Mouse (Mus musculus) T-helper 1 cell (primary cell): ENCODE measurements around the gene Pfdn5.

ENCODE experiments used
- in situ Hi-C: fragments of 300-600 bp; cut with MboI, MseI; formaldehyde crosslinking; loops from one replicate; pipeline ENCODE4 v1.15.1; 2025; ENCODE audit warnings: high pct_unique_total_duplicates

Gene Pfdn5

DNA sequence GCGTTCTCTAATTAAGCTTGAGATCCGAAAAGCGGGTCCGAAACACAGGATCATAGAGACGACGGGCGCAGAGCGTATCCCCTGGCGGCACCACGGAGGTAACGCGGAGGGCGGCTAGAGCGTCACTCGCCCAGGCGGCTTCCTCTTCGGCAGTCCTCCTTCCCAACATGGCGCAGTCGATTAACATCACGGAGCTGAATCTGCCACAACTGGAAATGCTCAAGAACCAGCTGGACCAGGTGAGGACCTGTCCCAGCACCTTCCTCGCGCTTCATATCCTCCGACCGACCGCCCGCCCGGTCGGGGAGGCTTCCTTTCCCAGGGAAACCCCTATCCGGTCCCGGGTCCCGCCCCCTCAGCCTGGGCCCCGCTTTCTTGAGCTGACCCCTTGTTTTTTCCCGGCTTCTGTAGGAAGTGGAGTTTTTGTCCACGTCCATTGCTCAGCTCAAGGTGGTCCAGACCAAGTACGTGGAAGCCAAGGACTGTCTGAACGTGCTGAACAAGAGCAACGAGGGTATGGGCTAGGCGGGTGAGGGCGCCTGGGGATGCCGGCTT, at the start of gene Pfdn5:
Gene Pfdn5 (plus strand): TSS at position 95 of the 555 bp plus-strand sequence.
- in situ Hi-C loops: no loop called here

DNA sequence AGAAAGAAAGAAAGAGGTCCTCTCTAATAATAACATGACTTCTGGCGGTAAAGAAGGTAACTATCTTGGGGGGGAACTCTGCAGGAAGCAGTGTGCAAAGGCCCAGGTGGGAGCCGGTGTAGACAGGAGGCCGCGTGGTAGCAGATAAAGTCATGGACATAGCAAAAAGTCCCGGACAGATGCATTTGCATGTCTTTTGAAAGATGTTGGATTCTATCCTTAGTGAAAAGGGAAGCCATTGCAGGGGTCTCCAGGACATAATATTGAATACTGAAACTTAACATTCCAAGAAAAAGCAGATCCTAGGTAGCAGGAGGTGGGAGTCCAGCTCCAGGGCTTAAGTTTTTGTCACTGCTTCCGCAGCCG, 47.2 kb upstream of the Pfdn5 start:
- in situ Hi-C loops: no loop called here

DNA sequence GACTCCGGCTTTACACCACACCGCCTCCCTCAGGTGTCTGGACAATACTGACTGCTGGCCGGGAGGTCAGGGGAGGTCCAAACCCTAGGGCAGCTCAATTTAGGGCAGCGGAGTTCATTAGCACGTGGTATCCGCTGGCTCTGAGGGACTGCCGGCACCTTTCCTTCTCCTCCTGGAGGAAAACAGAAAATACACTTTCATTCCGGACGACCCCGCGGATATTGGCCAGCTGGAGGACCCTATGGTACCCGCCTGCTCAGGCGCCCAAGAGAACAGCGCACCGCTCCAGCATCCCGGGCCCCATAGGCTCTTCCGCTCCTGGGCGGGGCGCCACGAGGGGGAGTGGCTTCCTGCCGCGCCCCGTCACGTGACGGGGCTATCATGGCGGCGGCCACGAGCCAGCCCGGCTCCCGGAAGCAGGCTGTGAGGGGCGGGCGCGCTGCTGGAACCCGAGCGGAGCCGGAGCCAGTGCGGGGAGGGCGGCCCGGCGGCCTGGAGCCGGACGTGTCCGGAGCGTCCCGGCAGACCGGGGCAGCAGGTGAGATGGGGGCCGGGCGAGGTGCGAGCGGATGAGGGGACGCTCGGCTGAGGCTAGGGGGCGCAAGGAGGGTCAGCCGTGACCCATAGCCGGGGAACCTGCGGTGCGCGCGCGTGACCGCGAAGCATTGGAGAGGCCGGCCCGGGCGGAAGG, 46.7 kb upstream of the Pfdn5 start, which contains the start of gene Mfsd5:
Gene Mfsd5 (plus strand): TSS at position 363 of the 691 bp plus-strand sequence.
- in situ Hi-C loops: no loop called here

DNA sequence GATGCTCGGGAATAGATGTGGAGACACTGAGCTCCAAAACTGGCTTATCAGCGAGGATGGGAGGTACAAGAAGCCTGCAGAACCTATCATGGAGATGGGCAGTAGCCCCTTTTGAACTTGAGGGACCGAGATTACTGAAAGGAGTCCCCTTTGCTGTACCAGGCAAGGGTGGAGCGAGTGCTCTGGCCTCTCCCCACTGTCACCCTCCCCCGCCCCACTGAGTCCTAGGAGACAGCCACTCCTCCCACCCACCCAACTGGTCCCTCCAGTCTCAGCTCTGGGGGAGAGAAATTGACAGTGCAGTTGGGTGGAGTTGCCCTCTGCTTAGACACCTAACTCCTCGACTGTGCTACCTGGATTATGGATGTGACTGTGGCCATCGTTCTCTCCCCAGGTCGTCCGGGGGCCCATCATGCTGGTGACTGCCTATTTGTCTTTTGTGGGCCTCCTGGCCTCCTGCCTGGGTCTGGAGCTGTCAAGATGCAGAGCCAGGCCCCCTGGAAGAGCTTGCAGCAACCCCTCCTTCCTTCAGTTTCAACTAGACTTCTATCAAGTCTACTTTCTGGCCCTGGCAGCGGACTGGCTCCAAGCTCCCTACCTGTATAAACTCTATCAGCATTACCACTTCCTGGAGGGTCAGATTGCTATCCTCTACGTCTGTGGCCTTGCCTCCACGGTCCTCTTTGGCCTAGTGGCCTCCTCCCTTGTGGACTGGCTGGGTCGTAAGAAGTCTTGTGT, 46.0 kb upstream of the Pfdn5 start:
- in situ Hi-C loops: loop anchor here (5.0 kb wide), 1 partner anchor 43 kb away; no protein-coding TSS in a partner anchor

DNA sequence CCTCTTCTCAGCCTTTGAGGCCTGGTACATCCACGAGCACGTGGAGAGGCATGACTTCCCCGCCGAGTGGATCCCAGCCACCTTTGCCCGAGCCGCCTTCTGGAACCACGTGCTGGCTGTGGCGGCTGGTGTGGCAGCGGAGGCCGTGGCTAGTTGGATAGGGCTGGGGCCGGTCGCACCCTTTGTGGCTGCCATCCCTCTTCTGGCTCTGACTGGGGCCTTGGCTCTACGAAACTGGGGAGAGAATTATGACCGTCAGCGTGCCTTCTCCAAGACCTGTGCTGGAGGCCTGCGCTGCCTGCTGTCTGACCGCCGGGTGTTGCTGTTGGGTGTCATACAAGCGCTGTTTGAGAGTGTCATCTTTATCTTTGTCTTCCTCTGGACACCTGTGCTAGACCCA, 45.3 kb upstream of the Pfdn5 start:
- in situ Hi-C loops: loop anchor here (5.0 kb wide), 1 partner anchor 43 kb away; no protein-coding TSS in a partner anchor

DNA sequence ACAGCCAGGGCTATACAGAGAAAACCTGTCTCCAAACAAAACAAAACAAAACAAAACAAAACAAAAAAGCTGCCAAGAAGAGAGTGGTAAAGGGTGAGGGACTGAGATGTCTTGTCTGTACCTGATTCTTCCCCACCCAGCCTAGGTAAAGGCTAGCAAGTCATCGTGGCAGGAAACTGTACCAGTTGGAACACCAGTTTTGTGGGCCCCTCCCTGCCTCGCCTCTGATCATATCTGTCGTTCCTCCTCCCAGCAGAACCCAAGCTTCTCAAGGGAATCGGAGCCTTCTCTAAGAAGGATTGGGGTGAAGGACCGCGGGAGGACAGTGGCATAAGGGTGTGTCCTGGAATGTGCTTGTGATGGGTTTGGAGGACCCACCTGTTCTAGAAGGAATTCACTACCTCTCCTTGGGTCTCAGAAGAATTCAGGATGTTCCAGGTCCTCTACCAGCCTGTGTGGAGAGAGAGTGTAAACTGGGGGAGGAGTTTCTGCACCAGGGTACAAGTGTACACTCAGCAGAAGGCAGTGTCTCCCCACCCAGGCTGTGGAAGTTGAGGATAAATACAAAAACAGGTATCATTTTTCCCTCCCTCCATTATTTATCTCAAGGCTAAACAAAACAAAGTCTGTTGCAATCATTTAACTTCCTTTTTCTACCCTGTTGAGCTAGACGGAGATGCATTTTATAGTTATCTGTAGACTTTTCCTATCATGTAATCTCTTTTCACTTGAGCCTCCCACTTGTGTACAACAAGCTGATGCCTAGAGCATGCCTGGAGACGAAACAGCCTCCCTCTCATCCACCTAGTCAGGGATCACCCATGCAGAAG, 43.2 kb upstream of the Pfdn5 start:
- in situ Hi-C loops: loop anchor here (5.0 kb wide), 1 partner anchor 45 kb away; no protein-coding TSS in a partner anchor

DNA sequence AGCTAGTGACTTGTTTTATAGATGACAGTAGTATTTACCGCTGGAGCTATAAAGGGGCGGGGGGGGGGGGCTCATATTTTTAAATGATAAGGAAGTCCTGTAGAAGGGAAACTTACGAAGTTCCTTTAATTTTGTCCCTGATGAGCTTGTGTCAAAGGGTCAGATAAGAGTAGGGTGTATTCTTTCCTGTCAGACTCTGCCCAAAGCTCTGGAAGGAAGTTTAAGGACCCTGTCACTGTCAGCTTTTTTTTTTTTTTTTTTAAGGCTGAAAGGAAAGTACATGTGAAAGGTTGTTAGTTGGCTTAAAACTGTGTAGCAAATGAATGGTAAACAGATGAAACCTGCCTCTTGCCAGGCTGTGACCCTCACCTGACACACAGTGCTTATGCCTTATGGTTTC, 42.3 kb upstream of the Pfdn5 start:
- in situ Hi-C loops: loop anchor here (5.0 kb wide), 1 partner anchor 46 kb away; no protein-coding TSS in a partner anchor

DNA sequence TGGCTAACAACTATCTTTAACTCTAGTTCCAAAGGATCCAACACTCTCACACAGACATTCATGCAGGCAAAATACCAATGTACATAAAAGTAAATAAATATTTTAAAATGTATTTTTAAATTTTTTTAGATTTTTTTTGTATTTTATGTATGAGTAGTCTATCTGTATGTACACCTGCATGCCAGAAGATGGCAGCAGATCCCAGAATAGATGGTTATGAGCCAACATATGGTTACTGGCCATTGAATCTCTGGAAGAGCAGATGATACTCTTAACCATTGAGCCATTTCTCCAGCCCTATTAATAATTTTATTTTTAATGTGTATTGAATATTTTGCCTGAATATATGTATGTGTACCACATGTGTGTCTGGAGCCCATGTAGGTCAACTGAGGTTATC, 38.5 kb upstream of the Pfdn5 start:
- in situ Hi-C loops: no loop called here

DNA sequence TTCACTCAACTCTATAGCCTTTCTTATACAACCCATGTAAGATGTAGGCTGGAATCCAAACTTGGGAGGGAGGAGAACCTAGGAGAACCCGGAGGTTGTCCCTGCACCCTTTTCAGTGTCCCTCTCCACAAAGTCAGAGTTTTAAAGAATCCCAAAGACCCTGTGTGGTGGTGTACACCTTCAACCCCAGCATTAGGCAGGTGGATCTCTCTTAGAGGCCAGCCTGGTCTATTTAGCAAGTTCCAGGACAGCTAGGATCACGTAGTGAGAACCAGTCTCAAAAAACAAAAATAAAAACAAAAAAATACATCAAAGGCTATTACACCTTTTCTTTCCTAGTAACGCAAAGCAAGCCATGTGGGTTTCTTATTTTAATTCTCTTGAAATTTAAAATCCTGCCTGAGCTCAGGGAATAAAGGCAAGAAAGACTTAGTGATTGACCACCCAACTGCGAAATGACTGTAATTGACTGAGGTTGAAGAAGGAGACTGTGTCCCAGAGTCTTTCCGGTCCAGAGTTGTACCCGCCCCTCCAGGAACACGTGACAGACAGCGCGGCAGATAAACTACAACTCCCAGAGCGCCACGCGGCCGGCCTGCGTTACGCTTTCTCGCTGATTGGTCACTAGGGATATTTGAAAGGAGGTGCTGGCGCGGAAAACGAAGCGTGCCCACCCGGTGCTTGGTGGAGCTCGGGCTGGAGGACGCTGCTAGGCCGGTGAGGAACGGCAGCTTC, 30.1 kb upstream of the Pfdn5 start, which contains the start of gene Espl1:
Gene Espl1 (plus strand): TSS at position 634 of the 735 bp plus-strand sequence.
- in situ Hi-C loops: no loop called here

DNA sequence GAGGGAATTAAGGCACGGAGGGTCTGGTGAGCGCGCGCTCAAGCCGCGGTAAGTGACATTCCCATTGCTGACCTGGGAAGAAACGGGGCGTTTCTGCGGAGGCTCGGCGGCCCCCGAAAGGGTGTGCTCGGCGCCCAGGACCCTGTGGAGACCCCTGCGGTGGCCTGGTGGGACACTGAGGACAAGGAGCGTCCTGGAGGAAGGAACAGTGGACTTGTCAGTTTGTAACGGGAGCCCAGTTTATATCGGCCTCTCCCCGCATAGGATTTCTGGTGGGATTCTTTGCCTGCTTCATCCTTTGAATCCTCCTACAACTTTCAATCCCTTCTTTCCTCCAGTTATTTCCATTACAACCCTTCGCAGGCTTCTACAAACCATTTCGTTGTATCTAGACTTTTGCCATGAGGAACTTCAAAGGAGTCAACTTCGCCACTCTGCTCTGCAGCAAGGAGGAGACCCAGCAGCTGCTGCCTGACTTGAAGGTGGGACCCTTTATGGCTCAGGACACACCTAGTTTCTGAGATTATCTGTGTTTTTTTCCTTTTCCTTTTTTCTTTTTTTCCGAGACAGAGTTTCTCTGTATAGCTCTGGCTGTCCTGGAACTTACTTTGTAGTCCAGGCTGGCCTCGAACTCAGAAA, 29.4 kb upstream of the Pfdn5 start:
- in situ Hi-C loops: no loop called here

DNA sequence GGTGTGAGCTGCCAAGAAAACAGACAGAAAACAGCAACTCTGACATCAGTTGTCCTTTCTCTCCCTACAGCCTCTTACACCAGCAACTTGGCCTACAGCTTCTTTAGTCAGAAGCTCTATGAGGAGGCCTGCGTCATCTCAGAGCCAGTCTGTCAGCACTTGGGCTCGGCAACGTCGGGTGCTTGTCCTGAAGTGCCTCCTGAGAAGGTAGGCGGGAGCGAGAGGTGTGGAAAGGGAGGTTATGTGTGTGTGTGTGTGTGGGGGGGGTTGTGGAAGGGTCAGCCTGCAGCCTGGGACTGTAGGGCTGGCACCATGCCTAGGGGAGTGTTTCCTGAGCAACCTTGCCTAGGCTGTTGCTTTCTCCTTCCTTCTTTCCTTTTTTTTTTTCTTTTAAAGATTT, 23.4 kb upstream of the Pfdn5 start:
- in situ Hi-C loops: no loop called here

DNA sequence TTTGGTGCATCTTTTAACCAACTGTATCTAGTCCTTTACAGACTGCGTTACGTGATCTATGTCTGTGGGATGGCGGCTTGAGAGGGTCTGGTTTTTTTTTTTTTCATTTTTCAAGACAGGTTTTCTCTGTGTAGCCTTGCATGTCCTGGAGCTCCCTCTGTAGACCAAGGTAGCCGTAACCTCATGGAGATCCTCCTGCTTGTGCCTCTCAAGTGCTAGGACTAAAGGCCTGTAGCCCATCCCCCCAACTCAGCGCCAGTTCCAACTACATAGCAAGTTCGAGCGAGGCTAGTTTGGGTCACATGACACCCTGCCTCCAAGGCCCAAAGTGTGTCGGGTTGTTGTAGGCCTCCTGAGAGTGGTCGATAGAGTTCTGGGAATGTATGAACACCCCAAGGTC, 17.2 kb upstream of the Pfdn5 start:
- in situ Hi-C loops: no loop called here

DNA sequence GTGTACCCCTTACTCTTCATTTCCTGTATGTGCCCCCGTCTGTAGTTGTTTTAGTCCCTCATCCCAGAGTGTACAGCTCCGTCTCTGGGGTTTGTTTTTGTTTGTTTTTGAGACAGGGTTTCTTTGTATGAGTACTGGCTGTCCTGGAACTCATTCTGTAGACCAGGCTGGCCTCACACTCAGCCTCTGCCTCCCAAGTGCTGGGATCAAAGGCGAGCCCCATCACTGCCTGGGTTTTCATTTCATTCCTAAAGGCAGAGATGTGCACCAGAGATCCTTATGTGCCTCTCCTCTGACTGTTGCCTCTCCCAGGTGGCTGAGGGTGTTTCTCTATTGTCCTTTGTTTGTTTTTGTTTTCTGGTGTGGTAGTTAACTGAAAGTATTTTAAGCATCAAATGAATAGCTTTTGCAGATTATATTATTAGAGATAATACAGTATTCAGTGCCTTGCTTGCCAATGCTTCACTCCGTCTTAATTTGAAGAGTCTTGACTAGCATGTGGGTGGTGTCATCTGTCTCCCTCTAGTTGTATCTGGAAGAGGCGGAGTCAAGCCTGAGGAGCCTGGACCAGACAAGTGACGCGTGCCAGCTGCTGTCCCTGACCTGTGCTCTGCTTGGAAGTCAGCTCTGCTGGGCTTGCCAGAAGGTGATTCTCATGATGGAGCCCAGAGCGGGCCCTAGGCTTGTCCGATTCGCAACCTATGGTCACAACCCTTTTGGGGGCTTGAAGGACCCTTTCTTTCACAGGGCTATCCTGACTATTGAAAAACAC, 15.7 kb upstream of the Pfdn5 start:
- in situ Hi-C loops: no loop called here

DNA sequence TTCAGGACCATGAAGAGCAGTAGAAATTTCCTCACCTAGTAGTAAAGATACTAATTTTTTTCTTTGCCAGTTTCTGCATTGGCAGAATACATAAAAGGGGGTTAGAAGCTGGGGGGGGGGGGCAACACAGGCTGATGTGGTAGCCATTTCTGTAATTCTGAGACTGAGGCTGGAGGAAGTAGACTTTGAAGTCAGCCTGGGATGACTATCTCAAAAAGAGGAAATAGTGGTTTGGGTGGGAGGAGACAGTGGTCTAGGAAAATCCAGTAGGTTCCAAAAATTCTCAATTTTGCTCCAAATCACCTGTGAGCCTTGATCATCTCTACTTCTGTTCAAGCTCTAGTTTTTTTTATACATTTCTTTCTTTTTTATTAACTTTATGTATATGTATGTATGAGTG, 14.4 kb upstream of the Pfdn5 start:
- in situ Hi-C loops: no loop called here

DNA sequence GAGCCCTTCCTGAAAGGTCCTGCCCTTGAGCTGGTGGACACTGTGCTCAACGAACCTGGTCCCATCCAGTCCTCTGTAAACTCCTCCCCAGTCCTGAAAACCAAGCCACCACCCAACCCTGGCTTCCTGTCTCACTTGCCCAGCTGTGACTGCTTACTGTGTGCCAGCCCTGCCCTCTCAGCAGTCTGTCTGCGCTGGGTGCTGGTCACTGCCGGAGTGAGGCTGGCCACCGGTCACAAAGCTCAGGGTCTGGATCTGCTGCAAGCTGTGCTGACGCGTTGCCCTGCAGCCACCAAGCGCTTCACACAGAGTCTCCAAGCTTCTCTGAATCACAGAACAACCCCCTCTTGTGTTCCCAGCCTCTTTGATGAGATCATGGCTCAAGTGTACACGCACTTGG, 10.6 kb upstream of the Pfdn5 start:
- in situ Hi-C loops: no loop called here

DNA sequence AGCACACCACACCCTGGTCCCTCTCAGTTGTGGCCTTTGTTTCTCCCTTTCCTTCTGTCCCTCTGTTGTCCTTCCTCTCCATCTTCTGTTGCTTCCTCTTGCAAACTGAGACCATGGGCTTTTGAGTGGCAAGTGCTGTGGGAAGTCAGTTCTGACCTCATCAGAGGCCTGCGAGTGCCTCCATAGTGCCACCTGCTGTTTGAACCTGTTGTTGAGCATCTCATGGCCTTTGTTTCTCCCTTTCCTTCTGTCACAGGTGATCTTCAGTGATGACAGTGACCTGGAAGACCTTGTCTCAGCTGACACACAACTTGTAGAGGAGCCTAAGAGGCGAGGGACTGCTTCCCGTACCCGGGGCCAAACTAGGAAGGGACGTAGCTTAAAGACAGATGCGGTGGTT, 9.7 kb upstream of the Pfdn5 start:
- in situ Hi-C loops: no loop called here

DNA sequence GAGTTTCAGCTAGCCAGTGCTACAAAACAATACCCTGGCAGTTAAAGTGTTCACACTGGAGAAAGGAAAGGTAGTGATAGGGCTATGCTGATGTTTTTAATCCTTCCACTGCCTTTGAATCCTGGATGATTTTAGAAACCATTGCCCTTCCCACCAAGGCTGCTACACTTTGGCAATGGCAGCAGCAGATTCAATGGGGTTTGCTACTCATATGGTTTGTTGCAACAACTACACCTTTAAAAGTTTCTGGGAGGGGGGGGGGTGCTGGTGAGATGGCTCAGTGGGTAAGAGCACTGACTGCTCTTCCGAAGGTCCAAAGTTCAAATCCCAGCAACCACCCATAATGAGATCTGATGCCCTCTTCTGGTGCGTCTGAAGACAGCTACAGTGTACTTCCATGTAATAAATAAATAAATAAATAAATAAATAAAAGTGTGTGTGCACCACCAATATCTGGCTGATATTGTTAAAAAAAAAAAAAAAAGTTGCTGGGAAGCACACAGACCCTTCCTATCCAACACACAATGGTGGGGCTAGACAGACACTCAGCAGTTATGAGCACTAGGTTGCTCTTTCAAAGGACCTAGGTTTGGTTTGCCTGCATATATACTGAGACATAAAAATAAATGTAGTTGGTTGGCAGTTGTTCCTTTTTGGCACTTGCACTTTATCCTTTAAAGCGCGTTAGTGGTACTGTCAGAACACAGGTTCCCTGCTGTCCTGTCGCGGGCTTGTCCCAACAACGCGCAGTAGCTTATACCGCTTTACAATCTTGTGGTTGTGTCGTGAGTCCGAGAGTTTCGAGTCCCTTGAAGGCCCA, 1.1 kb upstream of the Pfdn5 start:
- in situ Hi-C loops: no loop called here

DNA sequence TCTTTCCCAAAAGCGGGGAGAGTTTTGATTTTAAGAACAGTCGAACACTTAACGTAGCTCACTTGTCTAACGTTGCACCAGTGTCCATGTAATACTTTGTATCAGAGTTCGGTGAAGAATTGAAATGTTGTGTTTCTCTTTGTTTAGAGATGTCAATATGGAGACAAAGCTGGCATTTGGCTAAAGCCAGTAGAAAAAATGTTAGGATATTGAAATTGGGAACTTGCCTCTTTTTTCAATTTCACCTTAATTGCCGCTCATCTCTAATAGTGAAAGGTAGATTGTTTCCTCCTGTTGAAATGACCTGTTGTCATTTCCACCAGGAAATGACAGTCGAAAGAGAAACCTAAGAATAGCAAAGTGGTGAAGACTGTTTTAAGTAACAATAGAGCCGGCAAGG, 976 bp downstream of the Pfdn5 start:
- in situ Hi-C loops: no loop called here

DNA sequence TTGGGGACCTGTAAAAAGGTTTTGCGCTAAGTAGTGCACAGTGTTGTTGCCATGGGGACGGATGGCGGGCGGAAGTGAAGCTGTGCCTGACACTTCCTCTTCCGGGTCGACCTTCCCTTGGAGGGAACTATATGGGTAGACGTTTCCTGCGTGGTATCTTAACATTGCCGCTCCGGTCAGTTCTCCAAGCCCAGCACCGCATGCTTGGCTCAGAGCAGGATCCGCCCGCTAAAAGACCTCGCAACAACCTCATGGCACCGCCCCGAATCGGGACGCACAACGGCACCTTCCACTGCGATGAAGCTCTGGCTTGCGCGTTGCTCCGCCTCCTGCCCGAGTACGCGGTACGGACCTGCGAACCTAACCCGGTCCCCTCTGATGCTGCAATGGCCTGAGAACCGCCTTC, 5.7 kb downstream of the Pfdn5 start, which contains the start of gene Myg1:
Gene Myg1 (plus strand): TSS at position 100 of the 406 bp plus-strand sequence.
- in situ Hi-C loops: no loop called here
